Mouse (Mus musculus): Measurements from ENCODE around the gene Tecr.

Gene Tecr

GRCm38 (mm10) chr8:83565731-83566375 is 41.9 kb downstream of the Tecr start:
- DNase-seq (ENCODE audit: low read depth, low spot score): no peak

GRCm38 (mm10) chr8:83563246-83563645 is 44.5 kb downstream of the Tecr start:
- DNase-seq (ENCODE audit: low read depth, low spot score): no peak

- no peak for DNase-seq (ENCODE audit: low read depth, low spot score)
These were observed 45.1 kb downstream of the Tecr start for GRCm38 (mm10) chr8:83562669-83563068.

- no peak for DNase-seq (ENCODE audit: low read depth, low spot score)
These were observed 72.0 kb downstream of the Tecr start, which contains the start of gene Olfr370 for GRCm38 (mm10) chr8:83535736-83536135. Olfr370 (plus strand) TSS chr8:83535780.

- no peak for DNase-seq (ENCODE audit: low read depth, low spot score)
These were observed 73.0 kb downstream of the Tecr start for GRCm38 (mm10) chr8:83534802-83535201.
